Mouse (Mus musculus) heart, embryonic 11.5 days (tissue): ENCODE data around the gene Scpep1. TPM values are rescaled to one million over a fixed set of nuclear protein-coding genes. Genes with fewer than 3 reads are reported as not detected.

Experiments used
- ATAC-seq: fragments of 200-750 bp; cut with Nextera tagmentation; replicated peaks from 2 replicates; pipeline ENCODE4 v1.8.0; 2017; ENCODE audit warnings: moderate library complexity; ENCODE audit not compliant: insufficient number of reproducible peaks, low FRiP score, low TSS enrichment
- H3K27ac ChIP-seq: fragments of 300-500 bp; sonication (generic); 2 replicates; pipeline ENCODE4 v1.5.1; 2014; ENCODE audit warnings: mild to moderate bottlenecking, low read depth, low read length
- H3K27me3 ChIP-seq: fragments of 300-500 bp; sonication (generic); 2 replicates; pipeline ENCODE4 v1.6.1; 2014; ENCODE audit warnings: mild to moderate bottlenecking, low read length, mixed read lengths; ENCODE audit not compliant: control insufficient read depth, insufficient read depth
- H3K36me3 ChIP-seq: fragments of 300-500 bp; sonication (generic); 2 replicates; pipeline ENCODE4 v1.6.1; 2014; ENCODE audit warnings: mild to moderate bottlenecking, low read length, moderate library complexity, mixed read lengths; ENCODE audit not compliant: control insufficient read depth, insufficient read depth
- H3K4me1 ChIP-seq: fragments of 300-500 bp; sonication (generic); 2 replicates; pipeline ENCODE4 v1.6.1; 2014; ENCODE audit warnings: low read length; ENCODE audit not compliant: control insufficient read depth, insufficient read depth
- H3K4me2 ChIP-seq: fragments of 300-500 bp; sonication (generic); 2 replicates; pipeline ENCODE4 v1.6.1; 2014; ENCODE audit warnings: mild to moderate bottlenecking, moderate library complexity
- H3K4me3 ChIP-seq: fragments of 300-500 bp; sonication (generic); 2 replicates; pipeline ENCODE4 v1.5.1; 2014; ENCODE audit warnings: low read depth, low read length
- H3K9ac ChIP-seq: fragments of 300-500 bp; sonication (generic); 2 replicates; pipeline ENCODE4 v1.6.1; 2014; ENCODE audit warnings: mild to moderate bottlenecking, low read depth, low read length, moderate library complexity
- H3K9me3 ChIP-seq: fragments of 300-500 bp; sonication (generic); replicated peaks from 2 replicates; pipeline ENCODE4 v1.6.1; 2016; ENCODE audit warnings: low read length; ENCODE audit not compliant: control insufficient read depth
- WGBS: fragments of 180-500 bp; shearing (Covaris S2); extraction: QIAGEN DNeasy Blood & Tissue Kit; methylation state at CpG from one replicate; pipeline ENCODE4 v1.1.7; 2014; ENCODE audit not compliant: insufficient replicate concordance; 5-methylcytosine and 5-hydroxymethylcytosine counted together
- polyA plus RNA-seq: library from polyadenylated mRNA; unstranded; fragments of >200 nt; fragmentation: Nextera tagmentation; extraction: Ambion mirVana; gene quantifications from 2 replicates; pipeline ENCODE4 v1.2.1, GENCODE M21; 2014

The Scpep1 gene
- polyA plus RNA-seq, 1 experiment from 2014 or later, result 51.2 TPM

- Histone ChIP-seq H3K4me2 (no peak overlapping the region), H3K4me3 (no peak overlapping the region), H3K9ac (no peak overlapping the region), H3K27ac (no peak overlapping the region), H3K27me3 (no peaks in the 10 kb centered on the region), H3K4me1 (no peaks in the 10 kb centered on the region), H3K9me3 (no peaks in the 10 kb centered on the region), H3K36me3 (no peaks in the 10 kb centered on the region)
- WGBS, result 70% methylated on average over 3 of the region's 3 CpGs
- no peak for ATAC-seq
Observed at GRCm38 (mm10) chr11:88958851-88959250, 3.6 kb upstream of the Scpep1 start.

DNA sequence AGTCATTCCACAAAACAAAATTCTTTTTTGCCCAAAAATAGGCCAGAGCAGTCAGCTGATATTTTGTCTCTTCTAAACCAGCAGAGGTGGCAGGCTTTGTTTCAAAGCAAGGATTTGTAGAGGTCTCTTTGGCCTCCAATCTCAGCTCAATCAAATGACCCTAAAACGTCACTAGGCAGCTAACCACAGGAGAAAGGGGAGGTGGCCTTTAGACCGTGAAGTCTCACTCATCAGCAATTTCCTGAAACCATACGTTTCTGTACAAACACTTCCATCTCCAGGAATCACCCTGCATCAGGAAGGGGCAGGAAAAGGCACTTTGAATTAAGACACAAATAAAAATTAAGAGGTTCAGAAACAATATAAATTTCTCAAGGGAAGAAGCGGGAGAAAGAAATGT, 462 bp downstream of the Scpep1 start:
- no peak overlapping the region for H3K27ac ChIP-seq
- no peaks in the 10 kb centered on the region for H3K9me3 ChIP-seq
- H3K4me1 ChIP-seq, result no peaks in the 10 kb centered on the region
- H3K4me2 ChIP-seq, result peak overlapping the region; percentile 63
- H3K36me3 ChIP-seq, result no peaks in the 10 kb centered on the region
- 0% methylated on average over 4 of the region's 4 CpGs for WGBS
- H3K4me3 ChIP-seq, result peak overlapping the region; percentile 50
- ATAC-seq, result no peak
- peak overlapping the region; percentile 52; the same call in 1 of the 2 replicates for H3K9ac ChIP-seq
- H3K27me3 ChIP-seq, result no peaks in the 10 kb centered on the region

DNA sequence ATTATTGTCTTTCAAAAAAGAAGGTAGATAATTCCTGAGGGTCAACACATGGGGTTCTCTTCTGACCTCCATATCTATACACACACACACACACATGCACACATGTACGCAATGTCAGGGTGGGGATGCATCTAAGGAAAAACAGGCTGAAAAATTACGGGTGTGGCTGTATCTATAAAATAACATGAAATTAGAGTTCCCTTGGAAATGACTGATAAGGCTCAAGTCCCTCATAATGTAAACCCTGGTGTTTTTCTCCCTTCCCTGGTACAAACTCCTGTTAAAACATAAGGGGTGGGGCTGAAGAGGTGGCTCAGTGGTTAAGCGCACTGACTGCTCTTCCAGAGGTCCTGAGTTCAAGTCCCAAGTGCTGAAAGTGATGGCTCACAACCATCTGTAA, 1.7 kb downstream of the Scpep1 start:
- Histone ChIP-seq H3K27ac (no peak overlapping the region), H3K9ac (no peak overlapping the region), H3K4me1 (no peaks in the 10 kb centered on the region), H3K4me3 (no peak overlapping the region), H3K4me2 (no peak overlapping the region), H3K27me3 (no peaks in the 10 kb centered on the region), H3K36me3 (peaks cover 2% of the 10 kb centered on the region; the same call in 1 of the 2 replicates), H3K9me3 (no peaks in the 10 kb centered on the region)
- ATAC-seq, result no peak
- WGBS, result 82% methylated on average over 3 of the region's 3 CpGs

GRCm38 (mm10) chr11:88952117-88952516, 3.1 kb downstream of the Scpep1 start:
- ATAC-seq, result no peak
- Histone ChIP-seq H3K4me1 (no peaks in the 10 kb centered on the region), H3K27me3 (no peaks in the 10 kb centered on the region), H3K4me2 (no peak overlapping the region), H3K27ac (no peak overlapping the region), H3K9ac (no peak overlapping the region), H3K4me3 (no peak overlapping the region), H3K9me3 (no peaks in the 10 kb centered on the region), H3K36me3 (peaks cover 2% of the 10 kb centered on the region; the same call in 1 of the 2 replicates)
- WGBS, result 85% methylated on average over 5 of the region's 5 CpGs

DNA sequence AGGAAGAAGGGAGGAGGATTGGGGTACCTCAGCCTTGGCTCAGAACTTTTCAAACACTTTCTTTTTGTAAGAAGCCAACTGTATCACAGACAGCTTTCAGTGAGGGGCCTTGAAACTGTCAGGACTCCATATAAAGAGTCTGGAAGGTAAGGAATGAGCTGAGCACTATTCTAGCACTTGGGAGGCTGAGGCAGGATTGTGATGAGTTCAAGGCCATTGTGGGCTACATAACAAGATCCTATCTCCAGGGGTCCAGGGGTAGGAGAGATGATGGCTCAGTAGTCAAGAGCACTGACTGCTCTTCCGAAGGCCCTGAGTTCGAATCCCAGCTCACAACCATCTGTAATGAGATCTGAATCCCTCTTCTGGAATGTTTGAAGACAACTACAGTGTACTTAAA, 3.7 kb downstream of the Scpep1 start:
- Histone ChIP-seq H3K4me1 (no peaks in the 10 kb centered on the region), H3K27ac (no peak overlapping the region), H3K27me3 (no peaks in the 10 kb centered on the region), H3K36me3 (peaks cover 5% of the 10 kb centered on the region; the same call in 1 of the 2 replicates), H3K4me3 (no peak overlapping the region), H3K4me2 (no peak overlapping the region), H3K9me3 (no peaks in the 10 kb centered on the region), H3K9ac (no peak overlapping the region)
- no peak for ATAC-seq
- 91% methylated on average over 2 of the region's 2 CpGs for WGBS

GRCm38 (mm10) chr11:88950640-88951250, 4.5 kb downstream of the Scpep1 start:
- no peak overlapping the region for H3K4me2 ChIP-seq
- 73% methylated on average over 13 of the region's 13 CpGs for WGBS

GRCm38 (mm10) chr11:88949802-88950639, 5.2 kb downstream of the Scpep1 start:
- no peaks in the 10 kb centered on the region for H3K9me3 ChIP-seq
- no peak overlapping the region for H3K27ac ChIP-seq
- no peak overlapping the region for H3K4me3 ChIP-seq
- H3K4me1 ChIP-seq, result no peaks in the 10 kb centered on the region
- WGBS, result 72% methylated on average over 8 of the region's 8 CpGs
- ATAC-seq, result no peak
- H3K27me3 ChIP-seq, result no peaks in the 10 kb centered on the region
- H3K9ac ChIP-seq, result no peak overlapping the region
- no peak overlapping the region for H3K4me2 ChIP-seq
- peaks cover 5% of the 10 kb centered on the region; the same call in 1 of the 2 replicates for H3K36me3 ChIP-seq

More at GRCm38 (mm10) chr11:88950640-88951250, 4.5 kb downstream of the Scpep1 start:
- no peak overlapping the region for H3K27ac ChIP-seq
- H3K36me3 ChIP-seq, result peaks cover 5% of the 10 kb centered on the region; the same call in 1 of the 2 replicates
- H3K27me3 ChIP-seq, result no peaks in the 10 kb centered on the region
- no peak overlapping the region for H3K9ac ChIP-seq
- no peaks in the 10 kb centered on the region for H3K4me1 ChIP-seq
- H3K4me3 ChIP-seq, result no peak overlapping the region
- no peak for ATAC-seq
- no peaks in the 10 kb centered on the region for H3K9me3 ChIP-seq

- Histone ChIP-seq H3K27ac (no peak overlapping the region), H3K36me3 (peaks cover 9% of the 10 kb centered on the region), H3K4me1 (no peaks in the 10 kb centered on the region), H3K9me3 (no peaks in the 10 kb centered on the region), H3K9ac (no peak overlapping the region), H3K27me3 (no peaks in the 10 kb centered on the region), H3K4me3 (no peak overlapping the region), H3K4me2 (no peak overlapping the region)
- ATAC-seq, result no peak
- WGBS, result 75% methylated on average over 8 of the region's 8 CpGs
Observed at GRCm38 (mm10) chr11:88948896-88949295, 6.4 kb downstream of the Scpep1 start.
